Mouse (Mus musculus) CH12.LX (cell line): ENCODE measurements at regions not wholly inside any gene's neighbourhood (a gene's known extent, or its start where the extent isn't known, plus 50 kb on each side); places are given as distances from the start of the nearest gene placed in this dataset.

Experiments used
- BHLHE40 ChIP-seq: IDR thresholded peaks from 2 replicates; pipeline ENCODE4 v1.6.1; 2011; ENCODE audit warnings: mild to moderate bottlenecking, low read depth, low read length, improper control_type of control experiment
- CHD1 ChIP-seq: IDR thresholded peaks from 2 replicates; pipeline ENCODE4 v1.6.1; 2012; ENCODE audit warnings: low read depth, low read length, improper control_type of control experiment, inconsistent platforms
- CHD2 ChIP-seq: IDR thresholded peaks from 2 replicates; pipeline ENCODE4 v1.6.1; 2011; ENCODE audit warnings: low read length, improper control_type of control experiment
- CTCF ChIP-seq, 2 experiments: IDR thresholded peaks in 1 of 2; conservative IDR thresholded peaks in 1 of 2; 2 replicates each; pipeline ENCODE4 v1.5.1; 2011 to 2012; ENCODE audit warnings: low read depth in 2 of 2, low read length in 2 of 2, improper control_type of control experiment in 1 of 2, inconsistent platforms in 1 of 2, mild to moderate bottlenecking in 1 of 2, moderate library complexity in 1 of 2
- E2F4 ChIP-seq: IDR thresholded peaks from 2 replicates; pipeline ENCODE4 v1.6.1; 2011; ENCODE audit warnings: low read depth, low read length, improper control_type of control experiment; ENCODE audit not compliant: insufficient replicate concordance
- EP300 ChIP-seq: IDR thresholded peaks from 2 replicates; pipeline ENCODE4 v1.6.1; 2011; ENCODE audit warnings: low read length, improper control_type of control experiment
- ETS1 ChIP-seq: conservative IDR thresholded peaks from 2 replicates; pipeline ENCODE4 v1.6.1; 2012; ENCODE audit warnings: low read depth, mild to moderate bottlenecking, inconsistent platforms, low read length, improper control_type of control experiment, moderate library complexity
- JUND ChIP-seq: conservative IDR thresholded peaks from 2 replicates; pipeline ENCODE4 v1.6.1; 2011; ENCODE audit warnings: low read depth, low read length, improper control_type of control experiment
- MEF2A ChIP-seq: IDR thresholded peaks from 2 replicates; pipeline ENCODE4 v1.6.1; 2014; ENCODE audit warnings: low read depth, mild to moderate bottlenecking, inconsistent platforms, low read length, improper control_type of control experiment, borderline replicate concordance
- POLR2A ChIP-seq: IDR thresholded peaks from 2 replicates; pipeline ENCODE4 v1.6.1; 2011; ENCODE audit warnings: low read depth, mild to moderate bottlenecking, improper control_type of control experiment, low read length
- POLR2AphosphoS2 ChIP-seq: IDR thresholded peaks from 2 replicates; pipeline ENCODE4 v1.6.1; 2011; ENCODE audit warnings: low read depth, low read length, improper control_type of control experiment
- USF2 ChIP-seq: conservative IDR thresholded peaks from 2 replicates; pipeline ENCODE4 v1.6.1; 2011; ENCODE audit warnings: low read depth, low read length, improper control_type of control experiment
- ZKSCAN1 ChIP-seq: IDR thresholded peaks from 2 replicates; pipeline ENCODE4 v1.6.1; 2012; ENCODE audit warnings: low read depth, inconsistent platforms, low read length, improper control_type of control experiment, borderline replicate concordance

DNA sequence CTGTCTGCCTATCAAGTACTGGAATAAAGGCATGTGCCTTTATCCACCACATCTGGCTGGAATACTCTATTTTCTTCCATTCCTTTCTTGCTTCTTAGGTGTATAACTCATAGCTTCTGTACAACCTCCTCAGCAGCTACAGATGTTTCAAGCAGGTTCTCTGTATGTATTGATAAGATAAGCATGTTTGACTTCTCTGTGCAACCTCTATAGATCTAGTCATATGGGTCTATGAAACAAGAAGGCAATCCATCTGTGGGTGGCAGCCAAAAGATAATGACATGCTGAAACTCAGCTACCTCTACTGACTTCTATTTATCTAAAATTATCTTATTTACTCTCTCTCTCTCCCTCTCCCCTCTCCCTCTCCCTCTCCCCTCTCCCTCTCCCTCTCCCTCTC lies 99.3 kb upstream of the C9orf72 start:
- TF ChIP-seq EP300: no peak
- TF ChIP-seq JUND: no peak
- TF ChIP-seq CTCF (conservative IDR thresholded peaks at IDR 0.05 in 1 of 2, IDR thresholded peaks at IDR 0.05 in 1 of 2; ENCODE audit: low read depth in 2 of 2, low read length in 2 of 2): no peak
- TF ChIP-seq POLR2A: no peak
- no peak for TF ChIP-seq CHD2
- TF ChIP-seq BHLHE40: no peak
- no peak for TF ChIP-seq ZKSCAN1
- TF ChIP-seq POLR2AphosphoS2: no peak
- TF ChIP-seq MEF2A: no peak
- no peak for TF ChIP-seq CHD1
- no peak for TF ChIP-seq E2F4
- TF ChIP-seq ETS1: no peak
- no peak for TF ChIP-seq USF2
